Mouse (Mus musculus): ENCODE measurements around the gene Hagh.

DNA sequence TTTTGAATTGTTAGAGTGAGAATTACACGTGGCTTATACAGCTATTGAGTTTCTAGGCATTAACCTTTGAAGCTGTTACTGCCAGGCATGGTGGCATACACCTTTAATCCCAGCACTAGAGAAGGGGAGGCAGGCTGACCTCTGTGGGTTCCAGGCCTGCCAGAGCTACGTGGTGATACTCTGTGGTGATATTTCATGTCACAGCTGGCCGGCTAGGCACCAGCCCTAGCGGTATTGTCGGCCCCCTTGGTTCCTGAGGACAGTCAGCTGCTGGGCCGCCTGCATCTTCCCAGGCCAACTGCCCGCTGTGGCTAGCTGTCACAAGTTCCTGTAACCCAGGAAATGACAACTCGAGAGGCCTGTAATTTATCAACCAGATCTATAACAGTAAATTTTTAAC is 47.8 kb upstream of the Hagh start:
- TF ChIP-seq CTCF (IDR thresholded peaks at IDR 0.05; ENCODE audit: low read depth) (no peak; the same call in 1 of the 2 replicates), EP300 (IDR thresholded peaks at IDR 0.05; ENCODE audit: low read depth) (no peak)

All from liver, postnatal 0 days (tissue).